Mouse (Mus musculus): ENCODE measurements at regions not wholly inside any gene's neighbourhood (a gene's known extent, or its start where the extent isn't known, plus 50 kb on each side); places are given as distances from the start of the nearest gene placed in this dataset.

DNA sequence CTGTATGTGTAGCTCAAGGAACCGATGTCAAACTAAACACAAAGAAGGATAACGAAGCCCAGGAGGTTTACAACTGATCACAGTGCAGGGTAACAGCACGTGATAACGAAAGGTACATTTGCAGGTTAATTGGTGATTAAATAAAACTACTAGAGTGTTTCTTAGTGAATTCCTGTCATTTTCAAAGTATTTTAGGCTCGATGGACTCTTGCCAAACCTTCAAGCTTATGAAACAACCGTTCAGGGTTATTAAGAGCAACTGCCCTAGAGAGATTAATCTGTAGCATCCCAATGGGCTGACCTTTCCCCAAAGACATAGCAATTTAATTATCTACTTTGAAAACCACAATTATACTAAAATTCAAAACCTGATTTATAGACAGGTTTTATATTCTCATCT, 741.1 kb downstream of the Robo2 start:
- no peak for TF ChIP-seq CTCF (IDR thresholded peaks at IDR 0.05; ENCODE audit: borderline replicate concordance, insufficient read depth, low read length)
- TF ChIP-seq POLR2A (IDR thresholded peaks at IDR 0.05; ENCODE audit: low read depth, low read length) = no peak

Measured in embryonic fibroblast, embryonic 13.5 days (primary cell).